Mouse (Mus musculus) forelimb bud, embryonic 11.5 days (tissue): ENCODE measurements around the gene Hoxa13.

Source experiments
- DNase-seq: peaks from one replicate; pipeline ENCODE4 v3.0.0-alpha.2; 2012; ENCODE audit warnings: low read depth, low spot score

Hoxa13 gene

GRCm38 (mm10) chr6:52252016-52252774, 8.5 kb downstream of the Hoxa13 start:
- no peak for DNase-seq

- no peak for DNase-seq
Observed at GRCm38 (mm10) chr6:52251177-52251879, 9.4 kb downstream of the Hoxa13 start.

DNA sequence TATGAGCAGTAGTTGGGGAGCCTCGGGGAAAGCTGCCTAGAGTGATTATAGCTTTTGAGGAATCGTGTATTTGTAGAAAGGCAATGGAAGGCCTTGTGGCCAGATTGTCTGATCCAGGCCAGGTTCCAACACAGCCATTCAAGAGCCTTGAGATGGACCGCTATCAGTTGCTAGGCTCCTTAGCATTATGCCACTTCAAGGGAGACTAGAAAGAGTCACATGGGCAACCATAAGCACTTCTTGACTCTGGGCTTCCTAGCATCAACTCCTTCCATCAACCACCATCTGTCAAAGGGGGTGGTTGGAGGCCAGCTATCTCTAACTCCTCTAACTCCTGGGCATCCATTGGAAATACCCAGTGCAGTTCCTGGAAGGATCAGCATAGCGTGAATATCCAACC, 10.9 kb downstream of the Hoxa13 start:
- no peak for DNase-seq

GRCm38 (mm10) chr6:52249415-52249738, 11.3 kb downstream of the Hoxa13 start:
- no peak for DNase-seq

GRCm38 (mm10) chr6:52248638-52249414, 11.9 kb downstream of the Hoxa13 start:
- DNase-seq = no peak

DNA sequence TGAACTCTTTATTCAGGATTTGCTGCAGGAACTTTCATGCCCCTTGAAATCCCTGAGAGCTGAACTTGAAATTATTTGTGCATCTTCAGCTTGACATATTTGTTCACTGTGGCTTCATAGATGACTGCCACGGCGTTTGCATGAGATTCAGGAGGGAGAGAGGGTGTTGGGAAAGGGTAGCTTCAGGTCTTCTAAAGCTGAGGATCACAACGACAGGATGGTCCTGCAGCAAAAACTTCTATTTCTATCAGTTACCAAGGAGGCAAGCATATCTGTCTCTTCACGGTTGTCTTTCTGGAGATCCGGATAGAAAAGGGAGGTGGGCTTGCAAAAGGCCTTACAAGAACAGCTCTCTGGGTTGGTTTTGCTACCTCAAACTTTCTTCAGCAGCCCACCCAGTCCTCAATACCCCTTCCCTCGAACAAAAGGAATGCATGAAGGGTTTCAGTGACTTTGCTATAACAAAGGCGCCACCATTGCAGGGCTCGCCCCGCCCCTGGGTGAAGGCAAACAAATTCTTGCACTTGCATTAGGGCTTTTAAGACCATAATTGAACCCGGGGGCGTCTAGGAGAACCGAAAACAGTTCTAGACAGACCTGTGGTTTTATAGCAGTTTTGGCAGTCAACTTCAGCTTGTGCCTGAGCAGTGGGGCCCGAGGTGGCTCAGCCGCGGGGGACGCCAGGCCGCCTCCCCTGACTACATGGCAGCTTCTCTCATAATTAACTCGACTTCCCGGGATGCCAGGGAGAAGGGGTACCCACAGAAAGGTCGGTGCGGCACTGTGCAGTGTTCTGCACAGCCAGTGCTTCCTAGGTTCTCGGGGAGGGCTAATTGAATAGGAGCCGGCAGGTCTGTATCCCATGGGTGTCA, 12.7 kb downstream of the Hoxa13 start:
- DNase-seq = no peak

DNA sequence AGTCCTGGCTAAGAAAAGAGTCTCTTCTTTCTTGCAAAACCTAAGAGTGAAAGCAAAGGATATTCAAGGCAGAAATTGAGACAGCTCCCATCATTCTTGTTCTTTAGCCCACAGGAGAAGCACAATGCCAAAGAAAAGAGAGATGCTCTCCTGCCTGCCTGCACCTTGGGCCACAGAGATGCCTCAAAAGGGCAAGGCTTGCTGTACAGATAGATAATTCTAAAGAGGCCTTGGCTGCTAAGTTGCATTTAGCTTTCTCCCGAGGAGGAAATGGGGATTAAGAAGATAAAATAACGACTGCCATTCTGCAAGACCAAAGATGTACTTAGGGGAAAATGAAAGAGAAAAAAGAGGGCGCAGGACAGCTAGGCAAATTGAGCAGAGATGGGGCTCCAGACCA, 13.8 kb downstream of the Hoxa13 start:
- DNase-seq = no peak

DNA sequence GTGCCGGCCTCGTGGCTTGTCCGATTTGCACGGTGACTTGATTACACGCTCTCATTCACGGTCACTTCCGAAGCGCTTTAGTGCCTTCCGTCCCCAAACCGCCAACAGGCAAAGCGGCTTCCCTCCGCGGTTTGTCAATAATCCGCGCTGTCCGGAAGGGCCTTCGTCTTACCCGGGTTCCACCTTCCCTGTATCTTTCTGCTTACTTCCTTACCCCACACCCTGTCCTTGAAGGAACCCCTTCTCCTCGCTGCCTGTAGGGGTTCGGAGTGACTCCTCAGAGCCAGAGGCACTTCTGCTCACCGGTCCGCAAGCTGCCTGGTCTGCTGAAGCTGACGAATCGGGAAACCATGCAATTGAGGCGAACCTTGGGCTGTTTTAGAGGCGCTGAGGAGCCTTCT, 14.3 kb downstream of the Hoxa13 start:
- no peak for DNase-seq

- peak; percentile 83 for DNase-seq
Observed at GRCm38 (mm10) chr6:52245757-52246142, 14.9 kb downstream of the Hoxa13 start, which contains the start of gene Hoxa11. TSS of gene Hoxa11 (minus strand) at chr6:52245810.

- no peak for DNase-seq
Observed at GRCm38 (mm10) chr6:52245040-52245756, 15.5 kb downstream of the Hoxa13 start.

DNA sequence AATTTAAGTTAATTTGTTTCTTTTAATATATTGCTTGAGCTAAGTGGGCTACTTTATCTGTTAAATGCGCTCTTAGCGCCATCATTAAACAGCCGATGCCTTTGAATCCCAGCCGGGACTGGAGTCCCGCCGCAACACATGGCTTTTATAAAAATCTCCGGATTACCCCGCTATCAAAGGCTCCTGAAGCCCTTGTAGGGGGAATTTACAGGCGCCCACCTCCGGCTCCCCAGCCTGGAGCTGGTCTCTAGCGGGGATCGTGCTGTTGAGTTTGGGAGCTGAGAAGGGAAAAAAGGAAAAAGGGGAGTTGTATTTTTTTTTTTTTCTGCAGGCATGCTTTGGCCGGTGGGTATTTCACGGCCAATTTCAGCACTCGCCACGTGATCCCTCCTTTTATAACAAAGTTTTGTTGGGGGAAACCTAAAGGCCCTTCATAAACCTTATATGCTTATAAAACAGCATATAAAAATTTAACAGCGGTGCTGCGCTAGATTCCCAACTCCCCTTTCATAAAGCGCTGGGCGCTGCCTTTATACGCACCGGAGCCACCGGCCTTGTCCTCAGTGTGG, 16.1 kb downstream of the Hoxa13 start:
- no peak for DNase-seq

DNA sequence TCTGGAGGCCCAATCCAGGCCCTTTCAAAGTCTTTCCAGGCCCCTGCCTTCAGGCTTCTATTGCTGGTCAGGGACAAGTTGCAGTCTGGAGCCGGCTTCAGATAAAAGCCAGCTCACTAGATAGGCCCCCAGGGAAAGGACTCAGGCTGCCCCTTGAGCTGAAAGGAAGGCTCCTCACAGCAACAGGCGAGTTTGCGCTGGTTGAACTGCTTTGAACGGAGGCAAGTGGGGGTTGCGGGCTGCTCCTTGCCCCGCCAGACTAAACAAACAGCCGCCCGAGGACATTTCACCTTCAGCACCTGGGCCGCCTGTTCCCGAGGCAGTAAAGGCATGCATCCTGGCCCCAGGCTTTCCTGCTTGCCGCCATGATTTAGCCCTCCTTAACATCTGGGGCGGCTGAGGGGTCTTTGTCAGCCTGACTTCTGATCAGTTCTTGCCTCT, 17.0 kb downstream of the Hoxa13 start:
- no peak for DNase-seq

GRCm38 (mm10) chr6:52242801-52243332, 17.8 kb downstream of the Hoxa13 start:
- DNase-seq = no peak

- DNase-seq = no peak
Observed at GRCm38 (mm10) chr6:52241001-52241621, 19.6 kb downstream of the Hoxa13 start.

DNA sequence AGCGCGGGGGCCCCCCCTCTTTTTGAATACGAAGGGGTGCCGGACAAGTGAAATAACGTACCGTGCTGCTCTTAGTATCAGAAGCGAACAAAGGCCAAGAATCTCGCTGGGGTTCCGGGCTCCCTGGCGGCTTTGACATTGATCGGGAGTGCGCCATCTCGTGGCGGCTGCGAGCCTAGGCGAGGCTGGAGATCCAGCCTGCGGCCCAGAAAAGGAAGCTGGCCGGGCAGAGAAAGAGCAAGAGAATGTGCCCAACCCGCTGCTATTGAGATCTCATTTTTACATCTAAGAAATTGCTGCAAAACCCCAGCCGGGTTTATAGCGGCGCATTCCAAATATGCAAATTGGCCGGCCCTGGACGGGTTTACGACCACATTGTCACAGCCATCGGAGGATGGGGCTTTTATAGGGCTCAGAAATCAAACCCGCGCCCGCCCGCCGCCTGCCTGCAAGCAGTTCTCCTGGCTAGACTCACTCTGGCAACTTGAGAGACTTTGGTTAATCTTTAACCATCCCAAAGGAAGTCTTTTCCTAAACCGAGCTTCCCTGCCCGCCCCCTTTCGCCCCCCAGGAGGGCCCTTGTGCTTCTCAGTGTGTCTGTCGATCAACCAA, 20.2 kb downstream of the Hoxa13 start, which contains the start of gene Hoxa10:
Hoxa10 (minus strand) TSS at position 466 of the 612 bp plus-strand sequence.
- peak; percentile 95 for DNase-seq

DNA sequence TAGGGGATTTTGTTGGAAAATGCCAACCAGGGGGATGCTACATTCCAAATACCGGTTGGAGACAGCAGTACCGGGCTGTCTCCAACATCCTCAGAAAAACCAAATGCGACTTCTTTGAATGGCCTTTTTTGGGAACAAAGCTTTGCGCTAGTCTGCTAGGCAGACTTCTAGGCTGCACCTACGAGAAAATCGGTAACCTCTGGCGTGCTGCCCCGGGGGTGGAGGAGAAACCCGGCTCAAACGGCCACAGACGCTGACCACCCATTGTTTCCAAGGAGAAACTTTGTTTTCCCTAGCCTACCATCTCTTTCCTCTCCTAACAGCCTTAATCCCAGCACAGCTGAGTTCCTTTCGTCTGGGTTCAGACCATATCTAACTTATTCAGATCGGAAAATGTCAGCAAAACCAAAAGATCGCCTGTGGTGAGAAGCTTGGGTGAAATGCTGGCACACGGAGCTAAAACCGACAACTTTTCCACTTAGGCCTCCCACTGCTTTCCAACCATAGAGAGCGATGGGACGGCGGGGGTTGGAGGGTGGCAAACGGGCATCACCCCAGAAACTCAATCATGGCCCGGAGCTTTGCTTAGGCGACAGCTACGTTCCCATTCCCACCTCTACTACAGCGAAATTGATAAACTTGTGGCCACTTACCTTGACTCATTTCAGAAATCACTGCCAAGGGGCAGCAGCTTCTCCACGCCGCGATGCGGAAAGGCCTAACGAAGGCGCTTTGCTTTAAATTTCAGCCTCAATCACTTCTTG, 20.9 kb downstream of the Hoxa13 start:
- DNase-seq = no peak

DNA sequence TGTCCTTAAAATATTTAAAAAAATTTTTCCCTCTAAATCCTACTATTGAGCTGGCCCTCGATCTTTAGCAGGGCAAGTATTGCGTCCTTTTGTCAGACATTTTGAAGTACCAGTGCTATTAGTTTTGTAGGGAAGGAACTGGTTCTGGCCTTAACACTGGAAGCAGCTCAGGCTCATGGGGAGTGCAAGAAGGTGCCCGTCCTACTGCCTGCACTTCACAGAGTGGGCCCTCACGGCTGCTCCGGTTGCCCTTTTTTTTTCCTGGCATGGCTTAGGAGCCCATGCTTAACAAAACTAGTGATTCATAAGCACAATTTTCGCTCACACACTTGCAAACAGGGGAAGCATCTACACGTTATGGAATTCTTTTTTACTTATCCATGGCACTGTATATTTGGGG, 21.7 kb downstream of the Hoxa13 start:
- no peak for DNase-seq

- DNase-seq = no peak
Observed at GRCm38 (mm10) chr6:52238155-52238545, 22.5 kb downstream of the Hoxa13 start.
